Mouse (Mus musculus) Muller cell, postnatal 12 days (primary cell): ENCODE measurements at regions not wholly inside any gene's neighbourhood (a gene's known extent, or its start where the extent isn't known, plus 50 kb on each side); places are given as distances from the start of the nearest gene placed in this dataset.
A peak's percentile ranks its signal among the peaks of the same experiment; 100 is the strongest.

Experiments
- DNase-seq: peaks from one replicate; pipeline ENCODE4 v3.0.0-alpha.2; 2015; ENCODE audit errors: inconsistent ontology term

DNA sequence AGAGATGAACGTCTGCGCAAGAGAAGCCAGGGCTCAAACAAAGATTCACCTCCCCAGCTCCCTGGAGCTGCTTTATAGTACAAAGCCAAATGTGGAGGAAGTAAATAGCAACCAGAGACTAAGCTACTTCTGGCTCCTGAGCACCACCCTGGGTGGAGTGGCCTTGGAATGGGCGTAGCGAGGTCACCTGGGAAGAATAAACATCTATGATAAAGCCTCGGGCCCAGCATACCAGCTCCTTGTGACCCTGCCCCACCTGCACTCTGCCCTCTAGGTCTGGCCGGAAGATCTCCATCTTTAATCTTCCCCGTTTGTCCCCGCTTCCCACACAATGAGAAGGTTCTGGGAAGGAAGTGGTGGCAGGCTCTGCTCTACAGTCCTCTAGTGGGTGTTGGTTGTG, 61.0 kb upstream of the Ptpn3 start:
- no peak for DNase-seq

DNA sequence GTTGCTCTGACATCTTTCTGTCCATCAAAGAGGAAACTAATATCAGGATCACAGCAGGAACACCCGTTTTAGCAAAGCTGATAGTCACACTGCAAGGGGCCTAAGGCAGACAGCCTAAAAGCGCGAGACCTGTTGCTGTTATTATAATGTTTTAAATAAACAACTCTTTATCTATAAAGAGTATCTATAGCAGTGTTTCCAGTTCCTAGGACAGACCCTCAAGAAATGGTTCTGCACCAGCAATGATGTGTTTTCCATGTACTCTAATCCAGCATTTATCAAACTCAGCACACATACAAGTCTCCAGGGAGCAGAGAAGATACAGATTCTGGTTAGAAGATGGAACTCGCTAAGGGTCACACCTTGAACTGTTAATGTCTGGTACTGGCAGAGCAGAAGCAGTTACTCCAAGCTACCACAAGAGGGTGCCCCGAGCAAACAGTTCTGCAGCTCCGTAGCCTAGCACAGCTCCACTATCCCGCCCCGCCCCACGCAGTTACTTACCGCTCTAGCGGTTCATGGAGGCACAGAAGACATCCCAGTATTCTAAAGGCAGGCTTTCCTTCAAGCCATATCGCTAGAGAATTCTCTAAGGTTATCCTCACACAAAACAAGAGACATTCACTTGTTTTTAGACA, 64.2 kb upstream of the Palm2 start:
- peak; percentile 72 for DNase-seq

DNA sequence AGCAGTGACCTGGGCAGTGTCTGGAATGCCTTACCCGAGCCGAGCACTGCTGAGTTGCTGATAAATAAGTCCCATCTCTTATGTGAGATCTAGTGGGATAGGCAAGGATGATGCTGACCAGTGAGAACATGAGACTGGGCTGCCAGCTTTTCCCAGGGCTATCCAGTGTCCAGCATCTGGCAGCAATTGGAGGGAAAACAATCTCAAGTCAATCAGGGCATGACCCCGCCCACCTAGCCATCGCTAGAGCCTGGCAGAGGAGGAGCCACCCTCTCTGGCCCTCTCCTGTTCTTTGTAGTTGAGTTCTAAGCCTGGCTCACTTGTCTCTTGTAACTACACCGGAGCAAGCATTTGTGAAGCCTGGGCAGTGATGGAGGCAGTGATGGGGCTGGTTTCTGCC, 56.2 kb upstream of the Palm2 start:
- no peak for DNase-seq

DNA sequence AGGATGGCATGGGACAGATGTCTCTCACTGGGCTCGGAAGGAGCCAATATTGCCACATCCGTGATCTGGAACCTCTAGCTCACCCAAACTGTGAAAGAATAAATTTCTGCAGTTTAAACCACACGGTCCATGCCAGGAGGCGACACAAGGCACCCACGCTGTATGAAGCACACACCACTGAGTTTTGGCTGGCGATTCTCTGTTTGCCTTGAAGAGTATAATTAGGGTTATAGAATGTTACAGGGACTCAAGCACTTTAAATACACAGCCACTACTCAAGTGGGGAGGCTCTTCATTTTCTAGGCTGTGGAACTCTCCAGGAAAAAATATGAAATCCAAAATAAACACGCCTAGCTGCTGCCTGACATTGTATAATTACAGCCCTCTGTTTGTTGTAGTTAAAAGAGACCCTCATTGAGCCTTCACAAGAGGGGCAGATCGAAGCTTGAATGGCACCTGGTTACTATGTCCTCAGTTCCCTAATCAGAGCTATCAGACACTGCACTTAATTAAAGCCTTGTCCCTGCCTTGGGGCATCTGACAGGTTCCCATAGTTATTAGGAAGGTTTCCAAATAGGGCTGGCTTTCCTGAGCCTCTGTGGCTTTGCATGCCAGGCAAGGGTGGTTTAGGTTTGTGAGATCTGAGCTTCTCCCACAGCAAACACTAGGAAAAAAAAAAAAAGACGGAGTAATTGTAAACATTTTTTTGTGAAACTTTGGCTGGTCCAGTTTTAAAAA, 53.8 kb upstream of the Palm2 start:
- DNase-seq, result peak; percentile 26

DNA sequence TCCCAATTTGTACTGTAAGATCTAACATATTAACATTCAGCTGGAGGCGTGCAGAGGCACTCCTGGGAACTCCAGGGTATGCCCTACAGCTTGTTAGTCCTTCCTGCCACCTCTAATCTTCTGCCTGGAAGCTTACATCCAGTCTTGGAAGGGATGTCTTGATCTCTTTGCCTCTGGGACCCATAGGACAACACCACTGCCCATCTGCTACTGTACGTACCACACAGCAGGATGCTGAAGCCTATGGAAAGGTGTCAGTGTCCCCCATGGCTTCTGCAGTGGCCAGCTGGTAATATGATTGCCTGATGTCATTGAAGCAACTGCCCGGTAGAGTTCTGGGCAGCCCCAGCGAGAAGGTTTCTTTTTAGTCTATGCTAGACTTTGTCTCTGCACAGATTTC, 52.7 kb upstream of the Palm2 start:
- no peak for DNase-seq
